Mouse (Mus musculus) cortical plate, adult 2 months (tissue): ENCODE results near the gene Glp2r. TPM values are rescaled to one million over a fixed set of nuclear protein-coding genes. Genes with fewer than 3 reads are reported as not detected.

Experiments
- H3K27ac ChIP-seq: fragments of 200-500 bp; 2 replicates; pipeline ENCODE4 v1.5.1; 2012; ENCODE audit warnings: low read length, control low read depth, inconsistent platforms; ENCODE audit not compliant: insufficient read depth
- H3K4me1 ChIP-seq: fragments of 200-500 bp; 2 replicates; pipeline ENCODE4 v1.6.1; 2011; ENCODE audit warnings: low read length; ENCODE audit not compliant: control insufficient read depth, insufficient read depth
- H3K4me3 ChIP-seq: fragments of 200-500 bp; 2 replicates; pipeline ENCODE4 v1.5.1; 2011; ENCODE audit warnings: mild to moderate bottlenecking, low read length, control low read depth; ENCODE audit not compliant: insufficient read depth
- CTCF ChIP-seq: fragments of 200-500 bp; IDR thresholded peaks from 2 replicates; pipeline ENCODE4 v1.5.1; 2011; ENCODE audit warnings: mild to moderate bottlenecking, control low read depth, low read length; ENCODE audit not compliant: insufficient read depth; ENCODE audit errors: extremely low read depth
- POLR2A ChIP-seq: fragments of 200-500 bp; IDR thresholded peaks from 2 replicates; pipeline ENCODE4 v1.6.1; 2011; ENCODE audit warnings: mild to moderate bottlenecking, low read length, control low read depth; ENCODE audit not compliant: insufficient read depth; ENCODE audit errors: extremely low read depth
- polyA plus RNA-seq: library from polyadenylated mRNA; depleted of rRNA; stranded (reverse); fragments of >200 nt; gene quantifications from 2 replicates; pipeline ENCODE4 v1.2.3, GENCODE M21; 2012

Gene Glp2r
- polyA plus RNA-seq, 1 experiment: 1.3 TPM

DNA sequence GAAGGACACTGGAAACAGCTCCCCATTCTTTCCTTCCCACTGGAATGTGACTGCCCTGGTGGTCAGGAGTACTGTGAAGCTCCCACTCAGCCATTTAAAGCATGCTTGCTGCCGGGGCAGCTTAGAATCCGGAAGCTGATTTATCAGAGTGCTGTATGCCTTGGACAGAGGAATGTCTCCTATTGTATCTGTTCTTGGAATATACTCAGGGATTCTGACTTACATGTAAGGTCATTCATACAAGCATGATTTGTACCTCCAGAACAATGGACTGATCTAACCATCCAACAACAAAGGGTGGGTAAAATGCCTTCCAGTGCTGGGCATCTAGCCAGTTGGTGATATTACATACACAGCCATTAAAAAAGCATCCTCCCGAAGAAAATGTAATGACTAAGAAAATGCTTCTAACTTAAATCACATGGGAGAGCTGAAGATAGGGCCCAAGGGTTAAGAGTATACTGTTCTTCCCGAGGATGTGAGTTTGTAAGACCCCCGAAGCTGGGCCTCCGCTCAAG lies 126.3 kb downstream of the Glp2r start:
- H3K4me3 ChIP-seq: no peak overlapping the region
- no peak overlapping the region for H3K27ac ChIP-seq
- H3K4me1 ChIP-seq: peaks cover 4% of the 10 kb centered on the region
- TF ChIP-seq CTCF (no peak), POLR2A (no peak)

DNA sequence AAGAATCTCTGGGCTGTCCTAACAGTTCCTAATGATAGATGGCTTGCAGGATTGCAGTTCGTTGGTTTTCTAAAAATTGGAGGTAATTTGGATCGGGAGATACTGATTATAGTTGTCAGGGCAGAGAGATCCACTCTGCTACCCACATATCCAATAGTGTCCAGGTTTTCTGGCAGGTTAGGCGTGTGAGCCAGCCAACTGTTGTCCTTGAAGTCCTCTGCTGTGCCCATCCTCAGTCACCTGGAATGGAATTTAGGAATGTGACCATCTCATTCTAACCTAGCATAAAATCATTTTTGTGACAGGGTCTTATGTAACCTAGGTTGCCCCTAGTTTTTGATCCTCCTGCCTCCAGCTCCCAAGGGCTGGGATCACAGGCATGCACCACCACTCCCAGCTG lies 127.5 kb downstream of the Glp2r start:
- Histone ChIP-seq H3K4me3 (no peak overlapping the region), H3K27ac (no peak overlapping the region), H3K4me1 (peaks cover 4% of the 10 kb centered on the region)
- no peak for TF ChIP-seq CTCF
- no peak for TF ChIP-seq POLR2A

DNA sequence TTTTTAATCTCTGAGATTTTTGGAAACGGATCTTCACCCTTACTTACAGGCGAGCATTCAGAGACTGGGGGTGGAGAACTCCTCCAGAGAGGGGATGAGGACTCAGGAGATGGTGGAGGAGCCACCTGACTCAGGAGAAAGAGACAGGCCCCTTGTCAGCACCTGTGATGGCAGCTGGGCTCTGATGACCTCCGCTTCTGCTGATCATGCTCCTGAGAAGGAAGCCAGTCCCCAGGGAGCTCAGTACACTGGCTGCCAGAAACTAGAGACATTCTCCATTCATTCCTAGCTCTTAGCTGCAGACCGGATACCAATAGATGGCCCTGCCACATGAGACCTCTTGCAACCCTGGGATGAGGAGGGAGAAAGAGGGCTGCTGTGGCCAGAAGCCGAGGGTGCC lies 128.1 kb downstream of the Glp2r start:
- Histone ChIP-seq H3K4me3 (no peak overlapping the region), H3K27ac (no peak overlapping the region), H3K4me1 (peaks cover 4% of the 10 kb centered on the region)
- no peak for TF ChIP-seq CTCF
- no peak for TF ChIP-seq POLR2A

DNA sequence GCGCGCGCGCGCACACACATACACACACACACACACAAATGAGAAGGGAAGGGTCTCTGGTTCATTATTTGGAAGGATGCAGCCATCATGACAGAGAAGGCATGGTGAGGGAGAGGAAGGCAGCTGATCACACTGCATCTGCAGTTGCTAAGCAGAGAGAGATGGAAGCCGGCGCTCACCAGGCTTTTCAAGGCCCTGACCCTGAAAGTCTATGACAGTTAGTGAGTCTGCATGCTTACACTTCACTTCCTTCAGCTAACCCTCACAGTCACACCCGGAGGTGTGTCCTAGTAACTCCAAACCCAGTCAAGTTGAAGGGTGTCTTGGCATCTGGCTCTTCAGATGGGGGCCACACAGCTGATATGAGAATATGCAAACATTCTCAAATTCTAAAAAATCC lies 128.5 kb downstream of the Glp2r start:
- Histone ChIP-seq H3K27ac (no peak overlapping the region), H3K4me1 (peaks cover 6% of the 10 kb centered on the region), H3K4me3 (no peak overlapping the region)
- TF ChIP-seq CTCF (no peak), POLR2A (no peak)

DNA sequence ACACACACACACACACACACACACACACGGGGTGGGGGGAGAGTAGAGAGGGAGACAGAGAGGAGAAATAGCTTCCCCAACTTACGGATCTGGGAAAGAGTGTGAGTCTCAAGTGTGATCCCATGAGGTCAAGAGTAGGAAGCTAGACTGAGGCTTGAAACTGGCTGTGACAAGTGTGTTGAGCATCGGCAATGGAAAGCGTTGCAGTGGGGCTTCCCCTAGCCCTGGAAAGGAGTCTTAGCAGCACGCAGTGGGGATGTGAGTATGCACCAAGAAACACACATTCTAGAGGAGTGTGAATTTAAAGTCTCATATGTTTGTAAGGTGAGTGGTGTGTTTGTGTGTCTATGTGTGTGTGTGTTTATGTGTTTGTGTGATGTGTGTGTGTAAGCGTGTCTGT lies 130.7 kb downstream of the Glp2r start:
- TF ChIP-seq CTCF: no peak
- TF ChIP-seq POLR2A: no peak
- Histone ChIP-seq H3K4me3 (no peak overlapping the region), H3K27ac (no peak overlapping the region), H3K4me1 (peaks cover 8% of the 10 kb centered on the region)

DNA sequence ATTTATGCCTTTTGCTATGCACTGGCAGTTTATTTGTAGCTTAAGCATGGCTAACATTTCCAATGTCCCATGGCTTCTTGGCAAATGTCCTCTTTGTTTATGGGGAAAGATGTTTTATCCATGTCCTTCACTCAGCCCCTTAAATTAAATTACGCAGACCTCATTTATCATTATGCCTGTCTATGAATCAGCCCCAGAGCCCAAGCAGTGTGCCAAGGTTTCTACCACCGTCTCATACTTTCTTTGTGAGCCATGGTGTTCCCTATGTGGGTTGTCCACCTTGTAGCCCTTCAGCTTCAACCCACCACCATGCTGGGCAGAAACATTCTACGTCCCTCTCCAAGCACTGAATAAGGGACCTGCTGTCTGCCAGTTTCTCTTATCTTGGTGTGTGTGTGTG lies 132.6 kb downstream of the Glp2r start:
- Histone ChIP-seq H3K4me3 (no peak overlapping the region), H3K4me1 (peaks cover 6% of the 10 kb centered on the region), H3K27ac (no peak overlapping the region)
- TF ChIP-seq POLR2A (no peak), CTCF (no peak)

DNA sequence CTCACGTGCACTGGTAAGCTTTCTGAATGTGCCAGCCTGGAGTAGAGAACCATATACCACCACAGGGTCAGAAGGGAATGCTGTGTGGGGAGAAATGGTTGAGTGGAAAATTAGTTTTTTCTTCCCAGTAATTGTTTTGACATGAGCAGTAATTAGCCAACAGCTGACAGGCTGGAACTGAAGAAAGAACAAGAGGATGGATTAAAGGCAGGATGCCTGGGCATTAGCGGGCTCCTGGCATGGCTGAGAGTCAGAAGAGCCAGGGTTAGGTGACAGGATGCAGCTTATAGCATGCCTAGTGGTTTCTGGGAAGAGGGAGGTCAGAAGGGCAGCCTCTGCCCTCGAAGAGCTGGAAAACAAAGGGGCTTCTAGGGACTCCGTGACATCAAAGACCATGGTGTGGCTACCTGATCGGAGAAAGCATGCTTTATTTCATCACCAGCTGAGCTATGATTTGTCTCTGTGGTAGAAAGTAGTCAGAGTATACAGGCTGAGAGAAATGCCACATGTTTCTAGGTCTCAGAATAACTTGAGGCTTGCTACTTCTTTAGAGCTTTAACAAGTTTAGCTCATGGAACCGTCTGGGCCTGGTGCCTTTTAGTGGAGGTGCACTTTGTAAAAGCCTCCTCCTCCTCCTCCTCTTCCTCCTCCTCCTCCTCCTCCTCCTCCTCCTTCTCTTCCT lies 133.9 kb downstream of the Glp2r start:
- peak overlapping the region; percentile 37; the same call in 1 of the 2 replicates for H3K27ac ChIP-seq
- TF ChIP-seq CTCF: no peak
- no peak for TF ChIP-seq POLR2A
- peaks cover 9% of the 10 kb centered on the region for H3K4me1 ChIP-seq
- H3K4me3 ChIP-seq: no peak overlapping the region

DNA sequence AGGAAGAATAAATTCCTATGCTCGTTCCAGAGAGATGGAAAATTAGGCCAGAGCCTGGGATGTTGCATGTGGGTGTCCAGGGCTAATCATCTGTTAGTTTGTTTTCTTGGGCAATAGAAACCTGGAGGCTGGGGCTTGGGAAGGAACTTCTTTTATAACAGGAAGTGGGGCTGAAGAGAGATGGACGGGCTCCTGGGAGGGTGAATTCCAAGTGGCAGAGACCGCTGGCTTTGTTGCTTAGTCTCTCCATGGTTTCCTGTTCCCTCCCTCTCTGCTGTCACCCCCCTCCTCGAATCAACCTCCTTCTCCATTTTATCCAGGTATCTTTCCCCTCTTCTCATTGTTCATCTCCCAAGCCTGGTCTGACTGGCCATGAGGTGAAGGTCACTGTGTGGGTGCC lies 134.8 kb downstream of the Glp2r start:
- no peak overlapping the region for H3K27ac ChIP-seq
- TF ChIP-seq POLR2A (no peak), CTCF (no peak)
- H3K4me3 ChIP-seq: no peak overlapping the region
- H3K4me1 ChIP-seq: peaks cover 9% of the 10 kb centered on the region

DNA sequence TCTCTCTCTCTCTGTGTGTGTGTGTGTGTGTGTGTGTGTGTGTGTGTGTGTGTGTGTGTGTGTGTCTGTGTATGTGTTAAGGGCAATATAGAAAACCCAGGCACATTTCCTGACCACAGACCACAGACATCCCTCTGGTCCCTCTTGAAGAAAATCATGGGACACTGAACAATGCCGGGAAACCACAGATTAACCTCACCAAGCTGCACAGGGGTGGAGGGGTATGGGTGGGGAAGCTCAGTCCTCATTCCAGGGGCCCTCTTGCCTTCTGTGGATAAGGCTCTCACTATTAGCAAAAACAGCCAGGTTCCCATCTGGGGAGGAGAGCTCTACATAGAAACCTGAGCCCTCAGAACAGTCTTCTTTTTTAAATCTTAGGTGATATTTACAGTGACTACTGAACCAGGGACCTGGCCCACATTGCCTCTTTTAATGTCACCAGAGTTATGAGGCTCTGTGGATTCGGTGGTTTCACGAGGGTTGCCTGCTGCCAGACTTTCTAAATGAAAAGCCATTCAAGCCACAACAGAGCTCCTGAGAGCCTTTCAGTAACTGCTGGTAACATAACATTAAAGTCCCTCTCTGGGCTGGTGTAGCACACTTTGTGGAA lies 137.2 kb downstream of the Glp2r start:
- TF ChIP-seq CTCF: no peak
- TF ChIP-seq POLR2A: no peak
- no peak overlapping the region for H3K27ac ChIP-seq
- H3K4me3 ChIP-seq: no peak overlapping the region
- H3K4me1 ChIP-seq: peaks cover 12% of the 10 kb centered on the region

DNA sequence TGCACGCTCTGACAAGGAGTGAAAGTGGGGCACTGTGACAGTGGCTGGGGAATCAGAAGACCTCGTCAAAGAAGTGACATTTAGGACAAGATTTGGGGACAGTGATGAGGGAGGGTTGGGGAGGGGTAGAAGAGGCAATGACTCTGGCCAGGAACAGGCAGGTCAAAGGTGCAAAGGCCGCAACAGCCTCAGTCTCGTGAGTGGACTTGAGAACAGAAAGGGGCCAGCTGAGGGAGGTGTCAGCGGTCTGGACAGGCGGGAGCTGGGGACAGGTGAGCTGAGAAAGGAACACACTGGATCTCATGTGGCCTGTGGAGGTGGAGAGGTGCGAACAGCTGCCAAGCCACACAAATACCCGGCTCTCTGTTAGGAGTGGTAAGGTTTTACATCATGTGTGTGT lies 138.0 kb downstream of the Glp2r start:
- H3K4me3 ChIP-seq: no peak overlapping the region
- H3K4me1 ChIP-seq: peaks cover 12% of the 10 kb centered on the region
- H3K27ac ChIP-seq: no peak overlapping the region
- TF ChIP-seq CTCF: no peak
- TF ChIP-seq POLR2A: no peak
